Mouse (Mus musculus) heart, embryonic 12.5 days (tissue): ENCODE data around the gene Spcs3. TPM values are rescaled to one million over a fixed set of nuclear protein-coding genes. Genes with fewer than 3 reads are reported as not detected.
"Not testable (repeated sequence)": the region's sequence is repeated elsewhere in the genome, so short reads cannot be mapped to it uniquely, and the experiment has no call there.

Source experiments
- ATAC-seq: fragments of 200-750 bp; cut with Nextera tagmentation; 2 replicates; pipeline ENCODE4 v1.8.0; 2017; ENCODE audit warnings: moderate TSS enrichment, moderate library complexity; ENCODE audit not compliant: insufficient number of reproducible peaks, low FRiP score
- H3K27ac ChIP-seq: fragments of 300-500 bp; sonication (generic); 2 replicates; pipeline ENCODE4 v1.5.1; 2016; ENCODE audit warnings: mild to moderate bottlenecking, moderate library complexity; ENCODE audit not compliant: poor library complexity, severe bottlenecking
- H3K27me3 ChIP-seq: fragments of 300-500 bp; sonication (generic); replicated peaks from 2 replicates; pipeline ENCODE4 v1.6.1; 2016; ENCODE audit warnings: mild to moderate bottlenecking, moderate library complexity
- H3K36me3 ChIP-seq: fragments of 300-500 bp; sonication (generic); 2 replicates; pipeline ENCODE4 v1.6.1; 2016; ENCODE audit warnings: mild to moderate bottlenecking, moderate library complexity
- H3K4me1 ChIP-seq: fragments of 300-500 bp; sonication (generic); replicated peaks from 2 replicates; pipeline ENCODE4 v1.6.1; 2016; ENCODE audit warnings: mild to moderate bottlenecking
- H3K4me2 ChIP-seq: fragments of 300-500 bp; sonication (generic); 2 replicates; pipeline ENCODE4 v1.6.1; 2016; ENCODE audit warnings: mild to moderate bottlenecking, moderate library complexity
- H3K4me3 ChIP-seq: fragments of 300-500 bp; sonication (generic); 2 replicates; pipeline ENCODE4 v1.5.1; 2016; ENCODE audit warnings: mild to moderate bottlenecking
- H3K9ac ChIP-seq: fragments of 300-500 bp; sonication (generic); 2 replicates; pipeline ENCODE4 v1.6.1; 2016; ENCODE audit warnings: mild to moderate bottlenecking, moderate library complexity
- H3K9me3 ChIP-seq: fragments of 300-500 bp; sonication (generic); replicated peaks from 2 replicates; pipeline ENCODE4 v1.6.1; 2016; ENCODE audit warnings: mild to moderate bottlenecking, moderate library complexity
- WGBS: fragments of 180-500 bp; shearing (Covaris S2); methylation state at CpG from one replicate; pipeline ENCODE4 v1.1.7; 2016; 5-methylcytosine and 5-hydroxymethylcytosine counted together
- polyA plus RNA-seq: library from polyadenylated mRNA; unstranded; fragments of >200 nt; fragmentation: Nextera tagmentation; extraction: Ambion mirVana; gene quantifications from 2 replicates; pipeline ENCODE4 v1.2.1, GENCODE M21; 2016

Gene Spcs3
- polyA plus RNA-seq, 1 experiment from 2014 or later: 89.5 TPM

- 89% methylated on average over 3 of the region's 3 CpGs for WGBS
- Histone ChIP-seq H3K9ac (no peak overlapping the region), H3K27ac (no peak overlapping the region), H3K36me3 (peaks cover 6% of the 10 kb centered on the region; the same call in 1 of the 2 replicates), H3K27me3 (no peaks in the 10 kb centered on the region), H3K4me1 (no peaks in the 10 kb centered on the region), H3K9me3 (no peaks in the 10 kb centered on the region), H3K4me2 (no peak overlapping the region), H3K4me3 (no peak overlapping the region)
- ATAC-seq: no peak
Observed at GRCm38 (mm10) chr8:54537285-54537684, 7.5 kb upstream of the Spcs3 start.

- no peak overlapping the region for H3K4me3 ChIP-seq
- no peak for ATAC-seq
- 84% methylated on average over 5 of the region's 5 CpGs for WGBS
- H3K27me3 ChIP-seq: no peaks in the 10 kb centered on the region
- H3K9ac ChIP-seq: no peak overlapping the region
- H3K4me2 ChIP-seq: no peak overlapping the region
- H3K36me3 ChIP-seq: peaks cover 2% of the 10 kb centered on the region; the same call in 1 of the 2 replicates
- no peaks in the 10 kb centered on the region for H3K4me1 ChIP-seq
- H3K9me3 ChIP-seq: no peaks in the 10 kb centered on the region
- no peak overlapping the region for H3K27ac ChIP-seq
Observed at GRCm38 (mm10) chr8:54535172-54535571, 5.4 kb upstream of the Spcs3 start.

- Histone ChIP-seq H3K9me3 (no peaks in the 10 kb centered on the region), H3K27ac (no peak overlapping the region), H3K4me3 (peak overlapping the region; percentile 89), H3K9ac (peak overlapping the region; percentile 94), H3K36me3 (peaks cover 17% of the 10 kb centered on the region), H3K4me2 (peak overlapping the region; percentile 78), H3K4me1 (peaks cover 13% of the 10 kb centered on the region; the same call in 1 of the 2 replicates), H3K27me3 (no peaks in the 10 kb centered on the region)
- no peak for ATAC-seq
- WGBS: 22% methylated on average over 7 of the region's 7 CpGs
Observed at GRCm38 (mm10) chr8:54528571-54528970, 1.2 kb downstream of the Spcs3 start.

GRCm38 (mm10) chr8:54526700-54527099, 3.1 kb downstream of the Spcs3 start:
- no peak overlapping the region for H3K4me2 ChIP-seq
- WGBS: 96% methylated on average over 6 of the region's 6 CpGs
- no peaks in the 10 kb centered on the region for H3K27me3 ChIP-seq
- no peak overlapping the region for H3K9ac ChIP-seq
- H3K9me3 ChIP-seq: no peaks in the 10 kb centered on the region
- H3K4me1 ChIP-seq: peaks cover 13% of the 10 kb centered on the region; the same call in 1 of the 2 replicates
- no peak overlapping the region for H3K4me3 ChIP-seq
- ATAC-seq: no peak
- H3K27ac ChIP-seq: no peak overlapping the region
- peaks cover 25% of the 10 kb centered on the region for H3K36me3 ChIP-seq

GRCm38 (mm10) chr8:54525606-54526005, 4.2 kb downstream of the Spcs3 start:
- 83% methylated on average over 2 of the region's 2 CpGs for WGBS
- no peak overlapping the region for H3K4me2 ChIP-seq

GRCm38 (mm10) chr8:54520516-54520915, 9.3 kb downstream of the Spcs3 start:
- Histone ChIP-seq H3K27me3 (no peaks in the 10 kb centered on the region), H3K4me3 (no peak overlapping the region), H3K27ac (no peak overlapping the region), H3K9me3 (no peaks in the 10 kb centered on the region), H3K4me1 (peaks cover 14% of the 10 kb centered on the region; the same call in 1 of the 2 replicates), H3K9ac (no peak overlapping the region), H3K4me2 (no peak overlapping the region), H3K36me3 (peaks cover 37% of the 10 kb centered on the region)
- 71% methylated on average over 4 of the region's 4 CpGs for WGBS
- no peak for ATAC-seq

More at GRCm38 (mm10) chr8:54525606-54526005, 4.2 kb downstream of the Spcs3 start:
- H3K4me3 ChIP-seq: no peak overlapping the region
- peaks cover 16% of the 10 kb centered on the region; the same call in 1 of the 2 replicates for H3K4me1 ChIP-seq
- no peaks in the 10 kb centered on the region for H3K27me3 ChIP-seq
- ATAC-seq: no peak
- no peak overlapping the region for H3K9ac ChIP-seq
- no peak overlapping the region for H3K27ac ChIP-seq
- peaks cover 36% of the 10 kb centered on the region for H3K36me3 ChIP-seq
- no peaks in the 10 kb centered on the region for H3K9me3 ChIP-seq

GRCm38 (mm10) chr8:54518756-54519460, 10.9 kb downstream of the Spcs3 start:
- Histone ChIP-seq H3K9me3 (no peaks in the 10 kb centered on the region), H3K4me2 (no peak overlapping the region), H3K4me1 (peaks cover 14% of the 10 kb centered on the region; the same call in 1 of the 2 replicates), H3K4me3 (no peak overlapping the region), H3K9ac (no peak overlapping the region), H3K27ac (no peak overlapping the region), H3K36me3 (peaks cover 32% of the 10 kb centered on the region), H3K27me3 (no peaks in the 10 kb centered on the region)
- no peak for ATAC-seq
- 78% methylated on average over 10 of the region's 10 CpGs for WGBS

GRCm38 (mm10) chr8:54512200-54512599, 17.6 kb downstream of the Spcs3 start:
- not testable (repeated sequence) for H3K4me3 ChIP-seq, H3K36me3 ChIP-seq, ATAC-seq, H3K27ac ChIP-seq, H3K4me2 ChIP-seq, H3K27me3 ChIP-seq, H3K9ac ChIP-seq, H3K9me3 ChIP-seq
- H3K4me1 ChIP-seq: peaks cover 13% of the 10 kb centered on the region
- WGBS: 74% methylated on average over 5 of the region's 5 CpGs

- no peak overlapping the region for H3K27ac ChIP-seq
- H3K9me3 ChIP-seq: no peaks in the 10 kb centered on the region
- H3K27me3 ChIP-seq: no peaks in the 10 kb centered on the region
- H3K4me2 ChIP-seq: no peak overlapping the region
- H3K4me1 ChIP-seq: peaks cover 13% of the 10 kb centered on the region
- ATAC-seq: no peak
- 0 out of 2 replicates have a peak, but pooled peaks cover 2% of the 10 kb centered on the region for H3K36me3 ChIP-seq
- WGBS: 54% methylated on average over 3 of the region's 3 CpGs
- no peak overlapping the region for H3K4me3 ChIP-seq
- H3K9ac ChIP-seq: no peak overlapping the region
Observed at GRCm38 (mm10) chr8:54511791-54512190, 18.0 kb downstream of the Spcs3 start.

- H3K27ac ChIP-seq: no peak overlapping the region
- no peaks in the 10 kb centered on the region for H3K27me3 ChIP-seq
- H3K4me1 ChIP-seq: peaks cover 8% of the 10 kb centered on the region; the same call in 1 of the 2 replicates
- peak overlapping the region; percentile 35; the same call in 1 of the 2 replicates for H3K9ac ChIP-seq
- peak overlapping the region; percentile 50 for H3K4me3 ChIP-seq
- H3K4me2 ChIP-seq: peak overlapping the region; percentile 84
- ATAC-seq: peak; percentile 45; the same call in 1 of the 2 replicates
- H3K9me3 ChIP-seq: no peaks in the 10 kb centered on the region
- WGBS: 6% methylated on average over 10 of the region's 10 CpGs
- H3K36me3 ChIP-seq: no peaks in the 10 kb centered on the region
Observed at GRCm38 (mm10) chr8:54509221-54509721, 20.5 kb downstream of the Spcs3 start.

GRCm38 (mm10) chr8:54508814-54509213, 21.0 kb downstream of the Spcs3 start:
- WGBS: 5% methylated on average over 10 of the region's 11 CpGs
- H3K9ac ChIP-seq: peak overlapping the region; percentile 35; the same call in 1 of the 2 replicates
- H3K4me3 ChIP-seq: peak overlapping the region; percentile 50
- H3K4me2 ChIP-seq: peak overlapping the region; percentile 84
- H3K27ac ChIP-seq: no peak overlapping the region
- ATAC-seq: peak; percentile 22; the same call in 1 of the 2 replicates
- H3K4me1 ChIP-seq: peaks cover 8% of the 10 kb centered on the region; the same call in 1 of the 2 replicates
- no peaks in the 10 kb centered on the region for H3K27me3 ChIP-seq
- H3K9me3 ChIP-seq: no peaks in the 10 kb centered on the region
- H3K36me3 ChIP-seq: no peaks in the 10 kb centered on the region
